Mouse (Mus musculus): Measurements from ENCODE around the gene Plekhg3.

GRCm38 (mm10) chr12:76587357-76587756, 56.7 kb downstream of the Plekhg3 start:
- TF ChIP-seq CTCF (IDR thresholded peaks at IDR 0.05; ENCODE audit: borderline replicate concordance, insufficient read depth, low read length) (no peak), POLR2A (IDR thresholded peaks at IDR 0.05; ENCODE audit: low read depth, low read length) (no peak)
